Mouse (Mus musculus): Measurements from ENCODE around the gene Npsr1. TPM values are rescaled to one million over a fixed set of nuclear protein-coding genes. Genes with fewer than 3 reads are reported as not detected.

The Npsr1 gene
- polyA plus RNA-seq, 1 experiment from 2014 or later: not detected

DNA sequence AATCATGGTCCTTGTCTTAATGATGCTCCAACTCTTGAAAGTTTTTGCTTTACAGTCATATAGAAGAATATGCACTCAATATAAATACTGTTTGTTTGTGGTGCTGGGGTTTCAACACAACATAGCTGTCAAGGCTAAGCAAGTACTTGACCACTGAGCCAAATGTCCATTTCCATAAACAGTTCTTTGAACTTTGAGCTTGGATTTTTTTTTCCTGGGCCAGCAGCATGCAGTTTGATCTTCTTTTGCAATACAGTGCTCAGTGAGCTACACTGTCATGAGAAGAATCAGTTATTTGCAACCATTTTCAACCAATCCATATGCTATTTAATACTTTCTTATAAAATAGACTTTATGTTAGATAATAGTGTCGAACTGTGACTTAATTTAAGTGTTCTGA, 35.3 kb downstream of the Npsr1 start:
- WGBS: 81% methylated on average over 1 of the region's 1 CpGs
- no peaks in the 10 kb centered on the region for H3K9me3 ChIP-seq (ENCODE audit: control insufficient read depth, low read length)

DNA sequence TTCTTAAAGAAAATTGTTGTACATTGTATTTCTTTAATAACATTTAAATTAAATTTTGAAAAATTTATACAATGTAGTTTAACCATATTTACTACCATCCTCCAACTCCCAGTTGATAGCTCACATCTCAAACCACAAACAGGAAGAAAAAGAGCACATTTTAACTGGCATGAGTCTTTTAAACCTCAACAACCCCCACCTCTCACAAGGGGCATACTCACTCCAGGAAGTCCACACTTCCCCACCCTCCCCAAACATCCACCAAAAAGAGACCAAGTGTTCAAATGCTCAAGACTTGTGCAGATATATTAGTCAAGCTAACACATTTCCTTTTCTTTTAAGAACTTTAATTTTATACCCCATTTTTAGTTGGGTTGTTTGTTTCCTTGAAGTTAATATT, 38.6 kb downstream of the Npsr1 start:
- ATAC-seq (replicated peaks; ENCODE audit: low FRiP score): no peak
- Histone ChIP-seq H3K9me3 (ENCODE audit: control insufficient read depth, low read length) (no peaks in the 10 kb centered on the region), H3K4me3 (ENCODE audit: low read depth, low read length) (no peak overlapping the region), H3K4me2 (ENCODE audit: low read depth, low read length, severe bottlenecking) (no peak overlapping the region), H3K27ac (ENCODE audit: low read depth, low read length) (no peak overlapping the region), H3K4me1 (replicated peaks; ENCODE audit: control insufficient read depth, insufficient read depth, low read length) (no peaks in the 10 kb centered on the region), H3K27me3 (ENCODE audit: control insufficient read depth, insufficient read depth, low read length) (no peaks in the 10 kb centered on the region), H3K9ac (ENCODE audit: low read length) (no peak overlapping the region), H3K36me3 (ENCODE audit: control insufficient read depth, insufficient read depth, low read length) (no peaks in the 10 kb centered on the region)
- no peak for DNase-seq (ENCODE audit: low spot score)

More for the DNA sequence above, 35.3 kb downstream of the Npsr1 start:
- Histone ChIP-seq H3K4me2 (ENCODE audit: low read depth, low read length, severe bottlenecking) (no peak overlapping the region), H3K4me1 (replicated peaks; ENCODE audit: control insufficient read depth, insufficient read depth, low read length) (no peaks in the 10 kb centered on the region), H3K9ac (ENCODE audit: low read length) (no peak overlapping the region), H3K36me3 (ENCODE audit: control insufficient read depth, insufficient read depth, low read length) (no peaks in the 10 kb centered on the region), H3K27ac (ENCODE audit: low read depth, low read length) (no peak overlapping the region), H3K27me3 (ENCODE audit: control insufficient read depth, insufficient read depth, low read length) (no peaks in the 10 kb centered on the region), H3K4me3 (ENCODE audit: low read depth, low read length) (no peak overlapping the region)
- DNase-seq (ENCODE audit: low spot score): no peak
- no peak for ATAC-seq (replicated peaks; ENCODE audit: low FRiP score)

GRCm38 (mm10) chr9:24144341-24144740, 46.5 kb downstream of the Npsr1 start:
- Histone ChIP-seq H3K36me3 (ENCODE audit: control insufficient read depth, insufficient read depth, low read length) (no peaks in the 10 kb centered on the region), H3K4me3 (ENCODE audit: low read depth, low read length) (no peak overlapping the region), H3K27me3 (ENCODE audit: control insufficient read depth, insufficient read depth, low read length) (no peaks in the 10 kb centered on the region), H3K4me1 (replicated peaks; ENCODE audit: control insufficient read depth, insufficient read depth, low read length) (no peaks in the 10 kb centered on the region), H3K9me3 (ENCODE audit: control insufficient read depth, low read length) (no peaks in the 10 kb centered on the region), H3K27ac (ENCODE audit: low read depth, low read length) (no peak overlapping the region), H3K9ac (ENCODE audit: low read length) (no peak overlapping the region), H3K4me2 (ENCODE audit: low read depth, low read length, severe bottlenecking) (no peak overlapping the region)
- WGBS: 91% methylated on average over 2 of the region's 2 CpGs
- no peak for DNase-seq (ENCODE audit: low spot score)
- ATAC-seq (replicated peaks; ENCODE audit: low FRiP score): no peak

- H3K9me3 ChIP-seq (ENCODE audit: control insufficient read depth, low read length): no peaks in the 10 kb centered on the region
- 67% methylated on average over 1 of the region's 1 CpGs for WGBS
- H3K4me2 ChIP-seq (ENCODE audit: low read depth, low read length, severe bottlenecking): no peak overlapping the region
- no peak for DNase-seq (ENCODE audit: low spot score)
- no peaks in the 10 kb centered on the region for H3K4me1 ChIP-seq (replicated peaks; ENCODE audit: control insufficient read depth, insufficient read depth, low read length)
- no peak overlapping the region for H3K9ac ChIP-seq (ENCODE audit: low read length)
- H3K27ac ChIP-seq (ENCODE audit: low read depth, low read length): no peak overlapping the region
- no peaks in the 10 kb centered on the region for H3K27me3 ChIP-seq (ENCODE audit: control insufficient read depth, insufficient read depth, low read length)
- ATAC-seq (replicated peaks; ENCODE audit: low FRiP score): no peak
- no peak overlapping the region for H3K4me3 ChIP-seq (ENCODE audit: low read depth, low read length)
- no peaks in the 10 kb centered on the region for H3K36me3 ChIP-seq (ENCODE audit: control insufficient read depth, insufficient read depth, low read length)
Observed at GRCm38 (mm10) chr9:24157208-24157607, 59.4 kb downstream of the Npsr1 start.

DNA sequence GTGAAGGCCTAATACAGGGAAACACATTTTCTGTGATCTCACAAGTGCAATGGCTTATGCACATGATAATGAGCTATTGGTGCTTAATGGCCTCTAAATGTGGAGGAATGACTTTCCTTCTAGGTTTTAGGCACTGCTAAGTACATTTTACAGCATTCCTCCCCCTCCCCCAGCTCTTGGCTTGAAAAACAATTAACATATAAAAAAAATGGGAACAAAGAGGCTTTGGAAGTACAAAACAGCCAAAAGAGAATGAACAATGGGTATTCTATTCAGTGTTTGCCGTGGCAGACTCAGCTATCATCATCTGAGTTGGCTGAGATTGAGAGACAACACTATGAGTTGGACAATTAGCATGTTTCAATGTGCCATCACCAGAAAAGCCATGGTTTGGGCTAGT, 62.6 kb downstream of the Npsr1 start:
- Histone ChIP-seq H3K4me1 (replicated peaks; ENCODE audit: control insufficient read depth, insufficient read depth, low read length) (no peaks in the 10 kb centered on the region), H3K4me2 (ENCODE audit: low read depth, low read length, severe bottlenecking) (no peak overlapping the region), H3K9me3 (ENCODE audit: control insufficient read depth, low read length) (no peaks in the 10 kb centered on the region), H3K4me3 (ENCODE audit: low read depth, low read length) (no peak overlapping the region), H3K9ac (ENCODE audit: low read length) (no peak overlapping the region), H3K27ac (ENCODE audit: low read depth, low read length) (no peak overlapping the region), H3K36me3 (ENCODE audit: control insufficient read depth, insufficient read depth, low read length) (no peaks in the 10 kb centered on the region), H3K27me3 (ENCODE audit: control insufficient read depth, insufficient read depth, low read length) (no peaks in the 10 kb centered on the region)
- WGBS: 18% methylated on average over 1 of the region's 1 CpGs
- DNase-seq (ENCODE audit: low spot score) (no peak), ATAC-seq (replicated peaks; ENCODE audit: low FRiP score) (no peak)

- H3K9ac ChIP-seq (ENCODE audit: low read length): no peak overlapping the region
- no peak overlapping the region for H3K4me3 ChIP-seq (ENCODE audit: low read depth, low read length)
- no peaks in the 10 kb centered on the region for H3K9me3 ChIP-seq (ENCODE audit: control insufficient read depth, low read length)
- DNase-seq (ENCODE audit: low spot score): no peak
- no peaks in the 10 kb centered on the region for H3K4me1 ChIP-seq (replicated peaks; ENCODE audit: control insufficient read depth, insufficient read depth, low read length)
- H3K27ac ChIP-seq (ENCODE audit: low read depth, low read length): no peak overlapping the region
- ATAC-seq (replicated peaks; ENCODE audit: low FRiP score): no peak
- no peaks in the 10 kb centered on the region for H3K27me3 ChIP-seq (ENCODE audit: control insufficient read depth, insufficient read depth, low read length)
- H3K36me3 ChIP-seq (ENCODE audit: control insufficient read depth, insufficient read depth, low read length): no peaks in the 10 kb centered on the region
- WGBS: 72% methylated on average over 1 of the region's 1 CpGs
- H3K4me2 ChIP-seq (ENCODE audit: low read depth, low read length, severe bottlenecking): no peak overlapping the region
Observed at GRCm38 (mm10) chr9:24168501-24168900, 70.7 kb downstream of the Npsr1 start.

DNA sequence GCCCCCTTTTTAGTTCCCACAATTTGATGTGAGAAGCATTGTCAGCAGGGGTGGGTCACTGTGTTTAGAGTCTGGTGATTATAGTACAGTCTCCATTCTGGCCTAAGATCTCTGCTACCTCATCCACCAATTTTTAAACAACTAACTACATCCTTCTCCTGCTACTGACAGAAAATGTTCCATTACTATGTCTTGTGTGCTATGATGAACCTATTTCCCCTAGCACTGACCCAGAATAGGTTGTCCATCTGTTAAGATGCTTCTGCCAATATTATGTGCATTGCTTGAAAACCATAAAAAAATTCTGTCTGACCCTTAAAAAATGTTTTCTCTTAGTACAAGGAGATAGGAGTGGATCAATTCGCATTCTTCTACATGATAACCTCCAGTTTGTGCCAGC, 72.9 kb downstream of the Npsr1 start:
- H3K9me3 ChIP-seq (ENCODE audit: control insufficient read depth, low read length): no peaks in the 10 kb centered on the region
- no peak overlapping the region for H3K4me2 ChIP-seq (ENCODE audit: low read depth, low read length, severe bottlenecking)
- H3K27me3 ChIP-seq (ENCODE audit: control insufficient read depth, insufficient read depth, low read length): no peaks in the 10 kb centered on the region
- no peak overlapping the region for H3K27ac ChIP-seq (ENCODE audit: low read depth, low read length)
- whole genome bisulfite sequencing: 92% methylated on average over 1 of the region's 1 CpGs
- no peak for ATAC-seq (replicated peaks; ENCODE audit: low FRiP score)
- no peak overlapping the region for H3K9ac ChIP-seq (ENCODE audit: low read length)
- no peaks in the 10 kb centered on the region for H3K36me3 ChIP-seq (ENCODE audit: control insufficient read depth, insufficient read depth, low read length)
- no peaks in the 10 kb centered on the region for H3K4me1 ChIP-seq (replicated peaks; ENCODE audit: control insufficient read depth, insufficient read depth, low read length)
- no peak for DNase-seq (ENCODE audit: low spot score)
- H3K4me3 ChIP-seq (ENCODE audit: low read depth, low read length): no peak overlapping the region

DNA sequence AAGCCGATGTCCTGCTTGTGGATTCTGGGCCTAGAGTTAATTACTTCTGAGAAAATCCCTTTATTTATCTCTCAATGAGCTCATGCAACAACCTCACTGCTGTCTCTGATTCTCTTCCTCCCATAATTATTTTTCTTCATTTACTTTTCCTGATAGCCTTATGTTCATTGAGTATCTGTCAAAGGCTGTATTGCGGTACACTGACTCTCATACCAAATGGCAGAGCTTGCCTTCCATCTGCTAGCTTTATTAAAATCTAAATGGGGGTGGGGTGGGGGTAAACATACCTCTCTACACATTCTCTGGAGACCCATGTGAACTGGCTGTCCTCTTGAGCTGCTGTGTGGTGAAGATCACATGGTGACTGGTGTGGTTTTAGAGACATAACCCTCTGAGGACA, 80.9 kb downstream of the Npsr1 start:
- ATAC-seq (replicated peaks; ENCODE audit: low FRiP score): no peak
- Histone ChIP-seq H3K36me3 (ENCODE audit: control insufficient read depth, insufficient read depth, low read length) (no peaks in the 10 kb centered on the region), H3K9ac (ENCODE audit: low read length) (no peak overlapping the region), H3K4me1 (replicated peaks; ENCODE audit: control insufficient read depth, insufficient read depth, low read length) (no peaks in the 10 kb centered on the region), H3K9me3 (ENCODE audit: control insufficient read depth, low read length) (no peaks in the 10 kb centered on the region), H3K4me3 (ENCODE audit: low read depth, low read length) (no peak overlapping the region), H3K27me3 (ENCODE audit: control insufficient read depth, insufficient read depth, low read length) (no peaks in the 10 kb centered on the region), H3K27ac (ENCODE audit: low read depth, low read length) (no peak overlapping the region), H3K4me2 (ENCODE audit: low read depth, low read length, severe bottlenecking) (no peak overlapping the region)
- 84% methylated on average over 2 of the region's 2 CpGs for WGBS
- DNase-seq (ENCODE audit: low spot score): no peak

DNA sequence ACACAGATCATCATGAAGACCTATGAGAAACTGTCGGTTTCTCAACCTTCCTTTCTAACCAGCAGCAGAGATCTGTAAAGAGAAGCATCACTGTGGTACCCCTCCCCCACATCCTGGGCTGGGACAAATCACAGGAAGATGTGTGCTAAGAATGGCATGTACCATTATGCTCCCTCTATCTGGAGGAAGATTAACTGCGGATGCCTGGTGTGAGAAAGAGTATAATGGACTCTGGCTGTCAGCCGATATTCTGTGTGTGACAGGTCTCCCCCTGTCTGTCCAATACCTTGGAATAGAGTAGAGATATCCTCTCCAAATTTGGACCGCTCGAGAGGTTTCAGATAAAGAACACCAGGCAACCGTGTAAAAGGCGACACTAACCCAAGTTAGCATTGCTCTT, 83.1 kb downstream of the Npsr1 start:
- WGBS: 89% methylated on average over 7 of the region's 7 CpGs
- H3K4me2 ChIP-seq (ENCODE audit: low read depth, low read length, severe bottlenecking): no peak overlapping the region
- no peaks in the 10 kb centered on the region for H3K9me3 ChIP-seq (ENCODE audit: control insufficient read depth, low read length)
- DNase-seq (ENCODE audit: low spot score) (no peak), ATAC-seq (replicated peaks; ENCODE audit: low FRiP score) (no peak)
- no peak overlapping the region for H3K27ac ChIP-seq (ENCODE audit: low read depth, low read length)
- H3K4me1 ChIP-seq (replicated peaks; ENCODE audit: control insufficient read depth, insufficient read depth, low read length): no peaks in the 10 kb centered on the region
- H3K9ac ChIP-seq (ENCODE audit: low read length): no peak overlapping the region
- H3K27me3 ChIP-seq (ENCODE audit: control insufficient read depth, insufficient read depth, low read length): no peaks in the 10 kb centered on the region
- no peak overlapping the region for H3K4me3 ChIP-seq (ENCODE audit: low read depth, low read length)
- H3K36me3 ChIP-seq (ENCODE audit: control insufficient read depth, insufficient read depth, low read length): no peaks in the 10 kb centered on the region
